Mouse (Mus musculus) embryo, embryonic 11 days (tissue): Measurements from ENCODE around the gene Ncoa6.
A peak's percentile ranks its signal among the peaks of the same experiment; 100 is the strongest.

Experiments
- DNase-seq: peaks from one replicate; pipeline ENCODE4 v3.0.0-alpha.2; 2015

The Ncoa6 gene

GRCm38 (mm10) chr2:155357686-155358399 lies 115.9 kb downstream of the Ncoa6 start:
- DNase-seq, result peak; percentile 23

DNA sequence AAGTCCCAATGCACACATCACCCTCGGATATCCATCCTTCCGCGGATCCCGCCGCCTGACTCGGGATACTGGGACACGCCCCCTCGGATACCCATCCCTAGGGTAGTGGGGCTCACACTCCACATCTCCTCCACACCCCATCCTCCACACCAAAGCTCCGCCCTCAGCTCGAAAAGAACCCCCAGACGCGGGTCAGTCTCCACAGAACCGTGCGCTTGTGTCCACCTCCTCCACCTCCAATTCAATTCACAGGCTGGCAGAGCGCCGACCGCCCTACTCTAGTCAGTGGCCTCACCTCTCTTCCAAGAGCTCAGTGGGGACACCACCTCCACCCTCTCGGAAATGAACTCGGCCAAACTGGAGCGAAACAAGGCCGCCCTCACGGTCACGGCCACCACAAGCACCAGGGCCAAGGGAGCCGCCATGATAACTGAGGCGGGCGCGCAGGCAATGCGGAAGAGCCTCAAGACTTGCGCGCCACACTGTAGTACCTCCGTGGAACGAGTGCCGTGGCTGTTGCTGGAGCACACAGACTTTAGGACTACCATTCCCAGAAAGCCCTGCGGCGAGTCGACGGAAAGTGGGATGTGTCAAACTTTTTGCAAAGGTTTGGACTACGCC lies 116.6 kb downstream of the Ncoa6 start, which contains the start of gene Pigu:
Pigu (minus strand) TSS at position 460 of the 621 bp plus-strand sequence.
- peak; percentile 97 for DNase-seq

DNA sequence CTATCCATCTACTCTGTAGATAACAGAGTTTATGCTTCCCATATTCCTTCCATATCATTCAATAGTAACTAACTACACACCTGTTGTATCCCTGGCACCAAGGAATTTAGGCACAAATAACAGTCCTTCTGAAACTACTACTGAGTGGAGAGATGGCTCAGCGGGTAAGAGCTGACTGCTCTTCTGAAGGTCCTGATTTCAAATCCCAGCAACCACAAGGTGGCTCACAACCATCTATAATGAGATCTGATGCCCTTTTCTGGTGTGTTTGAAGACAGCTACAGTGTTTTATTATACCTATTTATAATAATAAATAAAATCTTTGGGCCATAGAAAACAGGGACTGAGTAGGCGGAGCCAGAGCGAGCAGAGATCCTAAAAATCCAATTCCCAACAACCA lies 119.3 kb downstream of the Ncoa6 start:
- DNase-seq, result no peak

DNA sequence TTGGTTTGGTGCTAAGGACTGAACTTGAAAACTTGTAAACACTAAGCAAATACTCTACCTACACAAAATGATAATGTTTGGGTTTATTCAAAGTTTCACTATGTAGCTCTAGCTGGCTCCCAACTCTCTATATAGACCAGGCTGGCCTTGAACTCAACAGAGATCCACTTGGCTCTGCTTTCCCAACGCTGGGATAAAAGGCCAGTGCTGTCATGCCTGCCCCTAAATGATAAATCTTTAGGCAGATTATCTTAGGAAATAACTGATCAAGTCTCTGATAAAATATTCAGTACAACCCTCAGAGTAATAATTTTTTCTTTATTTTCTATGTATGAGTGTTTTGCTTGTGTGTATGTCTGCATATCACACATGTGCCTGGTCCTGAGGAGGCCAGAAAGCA lies 127.0 kb downstream of the Ncoa6 start:
- DNase-seq, result no peak
